Mouse (Mus musculus): ENCODE measurements around the gene Gm9046.
"Not testable (repeated sequence)": the region's sequence is repeated elsewhere in the genome, so short reads cannot be mapped to it uniquely, and the experiment has no call there.

Gm9046 gene

DNA sequence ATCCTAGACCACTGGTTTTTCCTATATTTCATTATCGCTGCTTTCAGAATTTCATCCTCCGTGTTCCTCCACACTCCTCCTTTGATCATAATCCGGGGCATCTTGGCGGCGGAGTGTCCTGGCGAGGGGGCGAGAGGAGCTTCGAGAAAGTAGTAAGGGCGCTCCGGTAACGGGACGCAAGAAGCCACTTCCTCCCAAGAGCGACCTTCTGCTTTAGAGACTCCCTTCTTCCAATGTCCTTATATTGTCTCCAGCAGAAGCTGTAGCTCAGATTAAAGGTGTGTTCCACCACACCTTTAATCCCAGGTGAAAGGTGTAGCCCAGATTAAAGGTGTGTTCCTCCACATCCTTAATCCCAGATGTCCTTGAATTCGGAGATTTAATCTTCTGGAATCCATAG, at the start of gene Gm9046:
Gene Gm9046, minus strand, starts transcription at position 101 of the 400 bp plus-strand sequence.
- DNase-seq (ENCODE audit: low read depth): not testable (repeated sequence)

DNA sequence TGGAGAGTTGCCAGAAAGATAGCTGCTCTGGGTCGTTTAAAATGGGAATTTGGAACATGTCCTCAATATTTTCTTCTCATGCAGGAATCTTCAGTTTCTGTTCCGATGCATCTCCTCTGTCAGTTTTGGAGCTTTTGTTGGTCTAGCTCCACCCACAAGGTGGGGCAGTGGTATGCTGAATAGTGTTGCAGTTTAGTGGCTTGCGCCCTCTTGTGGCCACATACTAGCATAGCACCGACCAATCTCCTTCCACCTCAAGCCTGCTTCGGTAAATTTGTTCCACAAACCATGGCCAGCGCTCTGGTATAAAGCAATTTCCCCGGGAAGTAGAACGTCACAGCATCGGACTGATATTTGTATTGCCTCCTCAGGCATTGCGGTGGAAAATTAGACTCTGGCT, 27.4 kb upstream of the Gm9046 start:
- DNase-seq (ENCODE audit: low read depth): peak; percentile 85

- no peak for DNase-seq (ENCODE audit: low read depth)
These were observed 26.5 kb upstream of the Gm9046 start for GRCm38 (mm10) chr10:118369518-118369917.

GRCm38 (mm10) chr10:118354005-118354404, 10.9 kb upstream of the Gm9046 start, which contains the start of gene Gm9049:
Gene Gm9049 (minus strand): TSS chr10:118354105.
- not testable (repeated sequence) for DNase-seq (ENCODE audit: low read depth)

GRCm38 (mm10) chr10:118348579-118348978, 5.5 kb upstream of the Gm9046 start, which contains the start of gene Gm9048:
Gene Gm9048 (minus strand): TSS chr10:118348679.
- DNase-seq (ENCODE audit: low read depth): not testable (repeated sequence)

- not testable (repeated sequence) for DNase-seq (ENCODE audit: low read depth)
These were observed 5.3 kb downstream of the Gm9046 start, which contains the start of gene Gm9045 for GRCm38 (mm10) chr10:118337731-118338130. Gene Gm9045 (minus strand): TSS chr10:118337831.

DNA sequence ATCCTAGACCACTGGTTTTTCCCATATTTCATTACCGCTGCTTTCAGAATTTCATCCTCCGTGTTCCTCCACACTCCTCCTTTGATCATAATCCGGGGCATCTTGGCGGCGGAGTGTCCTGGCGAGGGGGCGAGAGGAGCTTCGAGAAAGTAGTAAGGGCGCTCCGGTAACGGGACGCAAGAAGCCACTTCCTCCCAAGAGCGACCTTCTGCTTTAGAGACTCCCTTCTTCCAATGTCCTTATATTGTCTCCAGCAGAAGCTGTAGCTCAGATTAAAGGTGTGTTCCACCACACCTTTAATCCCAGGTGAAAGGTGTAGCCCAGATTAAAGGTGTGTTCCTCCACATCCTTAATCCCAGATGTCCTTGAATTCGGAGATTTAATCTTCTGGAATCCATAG, 10.7 kb downstream of the Gm9046 start, which contains the start of gene Gm9044:
Gene Gm9044, minus strand, starts transcription at position 101 of the 400 bp plus-strand sequence.
- DNase-seq (ENCODE audit: low read depth): not testable (repeated sequence)

- not testable (repeated sequence) for DNase-seq (ENCODE audit: low read depth)
These were observed 16.2 kb downstream of the Gm9046 start, which contains the start of gene Gm9040 for GRCm38 (mm10) chr10:118326869-118327268. Gene Gm9040 (minus strand): TSS chr10:118326969.

DNA sequence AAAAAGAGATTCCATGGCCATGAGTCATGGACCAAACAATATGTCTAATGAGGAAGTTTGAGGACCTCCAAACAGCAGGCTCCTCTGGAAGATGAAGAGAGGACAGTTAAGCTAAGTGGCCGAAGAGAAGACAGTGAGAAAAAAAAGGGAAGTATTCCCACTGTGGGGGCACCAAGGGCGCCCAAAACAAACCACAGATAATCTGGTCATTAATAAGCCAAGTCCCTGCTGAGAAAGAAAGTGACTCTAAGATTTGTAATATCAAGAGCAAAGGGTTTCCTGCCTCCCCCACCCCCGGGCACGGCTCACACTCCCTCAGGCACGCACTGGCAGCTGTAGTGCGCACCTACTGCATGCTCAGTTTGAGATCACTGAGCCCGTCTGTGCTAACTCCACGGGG, 24.0 kb downstream of the Gm9046 start:
- DNase-seq (ENCODE audit: low read depth): no peak

DNA sequence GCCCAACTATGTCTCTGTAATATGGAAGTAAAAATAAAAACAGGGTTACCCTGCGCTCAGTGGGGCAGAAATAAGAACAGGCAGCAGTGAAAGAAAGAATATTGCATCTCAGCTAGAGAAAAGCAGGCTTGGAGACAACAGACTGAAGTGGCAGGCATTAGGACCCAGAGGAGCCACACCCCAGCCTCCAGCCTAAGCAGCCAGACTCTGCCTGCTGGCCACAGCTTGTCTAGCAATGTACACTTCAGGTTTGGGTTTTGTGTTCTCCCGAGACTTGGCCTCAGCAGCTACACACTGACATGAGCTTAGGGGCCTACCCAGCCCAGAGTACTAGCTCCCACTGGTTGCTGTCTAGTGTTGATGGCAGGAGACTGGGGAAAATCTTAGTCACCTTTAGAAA, 40.9 kb downstream of the Gm9046 start:
- DNase-seq (ENCODE audit: low read depth): not testable (repeated sequence)

DNA sequence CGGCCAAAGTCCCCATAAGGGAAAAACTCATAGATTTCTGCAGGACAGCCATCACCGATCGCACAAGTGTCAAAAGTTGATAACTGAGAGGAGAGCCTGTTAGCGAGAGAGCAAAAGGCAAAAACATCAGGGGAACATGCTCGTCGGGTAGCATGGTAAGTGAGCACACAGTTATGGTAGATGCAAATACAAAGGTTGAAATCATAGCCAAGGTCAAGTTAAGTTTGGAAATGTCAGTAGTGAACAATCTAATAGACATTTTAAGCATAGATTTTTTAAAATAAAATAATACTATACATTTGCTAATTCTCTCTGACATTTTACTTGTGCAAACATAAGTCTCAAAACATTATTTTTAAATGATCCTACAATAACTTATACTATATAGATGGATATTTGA, 48.1 kb downstream of the Gm9046 start, which contains the start of gene Iltifb:
Gene Iltifb, minus strand, starts transcription at position 101 of the 400 bp plus-strand sequence.
- DNase-seq (ENCODE audit: low read depth): no peak
